Mouse (Mus musculus) left cerebral cortex, postnatal 25 days (tissue): Measurements from ENCODE around the gene Man1c1. TPM values are rescaled to one million over a fixed set of nuclear protein-coding genes. Genes with fewer than 3 reads are reported as not detected.

Source experiments
- microRNA-seq, 2 experiments: library from miRNA; unstranded; fragments of <30 nt; microRNA quantifications; one replicate each; pipeline ENCODE4 v1.2.0; 2022
- total RNA-seq, 2 experiments: library from RNA; stranded (reverse); gene quantifications; 2 replicates each; pipeline ENCODE4 v1.2.3; 2021

Gene Man1c1
- total RNA-seq, 2 experiments from 2014 or later, result 42.3 to 42.7 TPM

Small RNA genes within 50 kb of the gene (microRNA-seq; reads per million reads assigned to microRNA genes)
- 0 reads per million in 2 experiments for gene Mir6403

Other genes starting within 250 kb of the Man1c1 start
- 1,000 to 10,000 TPM in 1 of 2 experiments, 100 to 1,000 TPM in 1; 940 to 1,084 TPM for gene Stmn1, start 236.0 kb downstream of the Man1c1 start, total RNA-seq
- gene Paqr7, start 207.6 kb downstream of the Man1c1 start, total RNA-seq, result 10 to 100 TPM; 61.2 to 63.3 TPM
- gene Aunip, start 193.3 kb downstream of the Man1c1 start, total RNA-seq, result under 1 TPM; 0.37 to 0.60 TPM
- 10 to 100 TPM; 60.2 to 60.7 TPM for gene Mtfr1l, start 168.9 kb downstream of the Man1c1 start, total RNA-seq
- gene Selenon, start 152.1 kb downstream of the Man1c1 start, total RNA-seq, result 10 to 100 TPM; 18.6 to 20.9 TPM
- 1 to 10 TPM; 2.7 TPM for gene Ldlrap1, start 63.7 kb upstream of the Man1c1 start, total RNA-seq
- 10 to 100 TPM; 49.2 to 52.0 TPM for gene Maco1, start 149.1 kb upstream of the Man1c1 start, total RNA-seq
- gene Rhd, start 160.2 kb upstream of the Man1c1 start, total RNA-seq, result not detected
- gene Tmem50a, start 210.7 kb upstream of the Man1c1 start, total RNA-seq, result 100 to 1,000 TPM; 115 to 119 TPM
- gene Rsrp1, start 219.3 kb upstream of the Man1c1 start, total RNA-seq, result 100 to 1,000 TPM; 230 to 267 TPM
- 10 to 100 TPM; 51.0 to 52.7 TPM for gene Syf2, start 226.6 kb upstream of the Man1c1 start, total RNA-seq